Mouse (Mus musculus) sigmoid colon, adult 10 weeks (tissue): ENCODE measurements around the gene Ugt2b37. TPM values are rescaled to one million over a fixed set of nuclear protein-coding genes. Genes with fewer than 3 reads are reported as not detected.

Experiments used
- polyA plus RNA-seq: library from polyadenylated mRNA; stranded (reverse); fragments of 350-450 nt; fragmentation: Illumina TruSeq; extraction: RNeasy Lipid Tissue Mini Kit (QIAGEN cat#74804); gene quantifications from one replicate; pipeline ENCODE4 v1.2.3, GENCODE M21; 2014; ENCODE audit warnings: low read depth, low replicate concordance

Gene Ugt2b37
- polyA plus RNA-seq: not detected

DNA sequence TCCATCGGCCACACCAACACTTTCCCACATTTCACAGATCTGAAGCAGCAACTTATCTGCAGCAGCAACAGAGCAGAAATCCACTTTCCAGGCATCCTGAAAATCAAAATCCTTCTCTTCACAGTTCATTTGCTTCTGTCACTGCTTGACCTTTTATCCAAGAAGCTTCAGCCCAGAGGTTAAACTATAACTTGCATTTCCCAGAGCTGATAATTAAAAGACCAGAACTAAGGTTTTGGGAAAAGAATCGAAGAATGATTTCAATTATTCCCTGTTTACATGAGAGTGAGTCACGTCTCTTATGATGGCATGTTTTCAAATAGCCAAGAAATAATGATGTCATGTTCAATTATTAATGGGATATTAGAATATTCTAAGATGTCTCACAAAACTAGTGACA, at the start of gene Ugt2b37:
Gene Ugt2b37 (minus strand): TSS at position 129 of the 400 bp plus-strand sequence.

Other genes with a start within 250 kb of the Ugt2b37 start
- gene Ugt2b36, start 162.2 kb downstream of the Ugt2b37 start, polyA plus RNA-seq: 2.4 TPM
- 17.3 TPM for gene Ugt2b5, start 114.5 kb downstream of the Ugt2b37 start, polyA plus RNA-seq
- not detected for gene Ugt2a3, start 82.4 kb upstream of the Ugt2b37 start, polyA plus RNA-seq
- not detected for gene Ugt2b38, start 169.4 kb upstream of the Ugt2b37 start, polyA plus RNA-seq
- gene Ugt2a2, start 227.5 kb upstream of the Ugt2b37 start, polyA plus RNA-seq: not detected
- not detected for gene Gm43638, start 232.0 kb upstream of the Ugt2b37 start, polyA plus RNA-seq
- 0.16 TPM for gene Ugt2a1, start 236.1 kb upstream of the Ugt2b37 start, polyA plus RNA-seq